Mouse (Mus musculus): ENCODE measurements at regions not wholly inside any gene's neighbourhood (a gene's known extent, or its start where the extent isn't known, plus 50 kb on each side); places are given as distances from the start of the nearest gene placed in this dataset.
"Not testable (repeated sequence)": the region's sequence is repeated elsewhere in the genome, so short reads cannot be mapped to it uniquely, and the experiment has no call there.

GRCm38 (mm10) chr3:36387431-36387830 lies 88.3 kb downstream of the Anxa5 start:
- H3K9me3 ChIP-seq (replicated peaks; ENCODE audit: control insufficient read depth, low read length): no peaks in the 10 kb centered on the region
- H3K4me1 ChIP-seq (ENCODE audit: control insufficient read depth, insufficient read depth, low read length): no peaks in the 10 kb centered on the region
- no peaks in the 10 kb centered on the region for H3K36me3 ChIP-seq (ENCODE audit: control insufficient read depth, insufficient read depth, low read length)
- H3K27me3 ChIP-seq (ENCODE audit: control insufficient read depth, insufficient read depth, low read length): no peaks in the 10 kb centered on the region
- no peak overlapping the region for H3K9ac ChIP-seq (ENCODE audit: low read length)
- no peak overlapping the region for H3K4me3 ChIP-seq (replicated peaks; ENCODE audit: low read length)
- no peak overlapping the region for H3K4me2 ChIP-seq (ENCODE audit: low read depth, low read length)
- no peak overlapping the region for H3K27ac ChIP-seq (ENCODE audit: low read length)
- 86% methylated on average over 5 of the region's 5 CpGs for WGBS
- ATAC-seq (ENCODE audit: insufficient read depth, low FRiP score): no peak

- WGBS: 84% methylated on average over 4 of the region's 4 CpGs
- Histone ChIP-seq H3K9me3 (replicated peaks; ENCODE audit: control insufficient read depth, low read length) (no peaks in the 10 kb centered on the region), H3K36me3 (ENCODE audit: control insufficient read depth, insufficient read depth, low read length) (no peaks in the 10 kb centered on the region), H3K27ac (ENCODE audit: low read length) (no peak overlapping the region), H3K27me3 (ENCODE audit: control insufficient read depth, insufficient read depth, low read length) (no peaks in the 10 kb centered on the region), H3K4me2 (ENCODE audit: low read depth, low read length) (no peak overlapping the region), H3K4me1 (ENCODE audit: control insufficient read depth, insufficient read depth, low read length) (no peaks in the 10 kb centered on the region), H3K9ac (ENCODE audit: low read length) (no peak overlapping the region), H3K4me3 (replicated peaks; ENCODE audit: low read length) (no peak overlapping the region)
- ATAC-seq (ENCODE audit: insufficient read depth, low FRiP score): no peak
These were observed 92.2 kb downstream of the Anxa5 start for GRCm38 (mm10) chr3:36383438-36383945.

GRCm38 (mm10) chr3:36381621-36382193 lies 94.0 kb downstream of the Anxa5 start:
- Histone ChIP-seq H3K36me3 (ENCODE audit: control insufficient read depth, insufficient read depth, low read length) (no peaks in the 10 kb centered on the region), H3K27ac (ENCODE audit: low read length) (no peak overlapping the region), H3K9me3 (replicated peaks; ENCODE audit: control insufficient read depth, low read length) (no peaks in the 10 kb centered on the region), H3K9ac (ENCODE audit: low read length) (no peak overlapping the region), H3K4me2 (ENCODE audit: low read depth, low read length) (no peak overlapping the region), H3K27me3 (ENCODE audit: control insufficient read depth, insufficient read depth, low read length) (no peaks in the 10 kb centered on the region), H3K4me1 (ENCODE audit: control insufficient read depth, insufficient read depth, low read length) (no peaks in the 10 kb centered on the region), H3K4me3 (replicated peaks; ENCODE audit: low read length) (no peak overlapping the region)
- no peak for ATAC-seq (ENCODE audit: insufficient read depth, low FRiP score)
- WGBS: 74% methylated on average over 5 of the region's 5 CpGs

DNA sequence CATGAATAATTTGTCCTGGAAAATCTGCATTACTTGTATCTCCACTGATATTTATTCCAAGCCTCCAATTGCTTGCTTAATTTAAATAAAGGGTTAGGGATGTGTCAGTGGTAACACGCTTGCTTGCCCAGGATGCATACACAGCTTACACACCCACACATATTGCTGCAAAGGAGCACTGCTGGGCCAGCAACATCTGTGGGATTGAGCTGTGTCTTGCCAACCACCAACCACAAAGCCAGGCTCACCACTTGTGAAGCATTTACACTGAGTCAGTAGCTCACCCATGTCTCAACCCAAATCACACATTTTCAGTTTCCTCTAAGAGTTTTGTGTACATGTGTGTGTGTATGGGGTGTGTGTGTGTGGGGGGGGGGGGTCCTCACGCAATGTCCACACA lies 100.0 kb downstream of the Anxa5 start:
- no peak for ATAC-seq (ENCODE audit: insufficient read depth, low FRiP score)
- no peaks in the 10 kb centered on the region for H3K27me3 ChIP-seq (ENCODE audit: control insufficient read depth, insufficient read depth, low read length)
- WGBS: 79% methylated on average over 2 of the region's 2 CpGs

GRCm38 (mm10) chr3:36374939-36375338 lies 100.8 kb downstream of the Anxa5 start:
- no peak overlapping the region for H3K4me2 ChIP-seq (ENCODE audit: low read depth, low read length)
- no peak overlapping the region for H3K9ac ChIP-seq (ENCODE audit: low read length)
- no peaks in the 10 kb centered on the region for H3K4me1 ChIP-seq (ENCODE audit: control insufficient read depth, insufficient read depth, low read length)
- WGBS: 56% methylated on average over 5 of the region's 5 CpGs
- no peaks in the 10 kb centered on the region for H3K27me3 ChIP-seq (ENCODE audit: control insufficient read depth, insufficient read depth, low read length)
- no peaks in the 10 kb centered on the region for H3K9me3 ChIP-seq (replicated peaks; ENCODE audit: control insufficient read depth, low read length)
- H3K27ac ChIP-seq (ENCODE audit: low read length): no peak overlapping the region
- no peak overlapping the region for H3K4me3 ChIP-seq (replicated peaks; ENCODE audit: low read length)
- ATAC-seq (ENCODE audit: insufficient read depth, low FRiP score): no peak
- no peaks in the 10 kb centered on the region for H3K36me3 ChIP-seq (ENCODE audit: control insufficient read depth, insufficient read depth, low read length)

More for the DNA sequence above, 100.0 kb downstream of the Anxa5 start:
- no peak overlapping the region for H3K27ac ChIP-seq (ENCODE audit: low read length)
- H3K9ac ChIP-seq (ENCODE audit: low read length): no peak overlapping the region
- no peak overlapping the region for H3K4me2 ChIP-seq (ENCODE audit: low read depth, low read length)
- no peaks in the 10 kb centered on the region for H3K9me3 ChIP-seq (replicated peaks; ENCODE audit: control insufficient read depth, low read length)
- H3K36me3 ChIP-seq (ENCODE audit: control insufficient read depth, insufficient read depth, low read length): no peaks in the 10 kb centered on the region
- H3K4me3 ChIP-seq (replicated peaks; ENCODE audit: low read length): no peak overlapping the region
- H3K4me1 ChIP-seq (ENCODE audit: control insufficient read depth, insufficient read depth, low read length): no peaks in the 10 kb centered on the region

- Histone ChIP-seq H3K4me2 (ENCODE audit: low read depth, low read length) (no peak overlapping the region), H3K27ac (ENCODE audit: low read length) (no peak overlapping the region), H3K9ac (ENCODE audit: low read length) (no peak overlapping the region), H3K4me1 (ENCODE audit: control insufficient read depth, insufficient read depth, low read length) (no peaks in the 10 kb centered on the region), H3K27me3 (ENCODE audit: control insufficient read depth, insufficient read depth, low read length) (no peaks in the 10 kb centered on the region), H3K4me3 (replicated peaks; ENCODE audit: low read length) (no peak overlapping the region), H3K9me3 (replicated peaks; ENCODE audit: control insufficient read depth, low read length) (no peaks in the 10 kb centered on the region), H3K36me3 (ENCODE audit: control insufficient read depth, insufficient read depth, low read length) (no peaks in the 10 kb centered on the region)
- ATAC-seq (ENCODE audit: insufficient read depth, low FRiP score): no peak
- 45% methylated on average over 6 of the region's 6 CpGs for WGBS
These were observed 114.8 kb downstream of the Anxa5 start for GRCm38 (mm10) chr3:36360933-36361332.

DNA sequence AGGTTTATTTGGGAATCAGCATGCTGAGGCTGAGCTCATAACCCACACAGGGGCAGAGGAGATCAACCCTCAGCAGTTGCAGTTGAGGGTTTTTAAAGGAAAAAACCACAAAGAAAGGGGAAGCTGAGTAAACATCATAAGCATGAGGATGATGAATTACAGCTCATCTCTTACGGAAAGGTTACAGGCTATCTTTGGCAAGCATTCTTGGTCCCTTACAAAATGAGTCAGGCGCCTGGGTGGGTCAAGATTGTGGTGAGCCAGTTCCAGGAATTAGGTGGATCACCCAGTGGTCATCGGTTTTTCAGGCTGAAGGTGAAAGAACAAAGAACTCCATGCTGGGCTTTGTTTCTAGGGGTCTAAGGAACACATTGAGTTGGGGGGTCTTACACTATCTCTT lies 121.5 kb downstream of the Anxa5 start:
- H3K9ac ChIP-seq (ENCODE audit: low read length); H3K4me2 ChIP-seq (ENCODE audit: low read depth, low read length); H3K27ac ChIP-seq (ENCODE audit: low read length); H3K4me3 ChIP-seq (replicated peaks; ENCODE audit: low read length); ATAC-seq (ENCODE audit: insufficient read depth, low FRiP score); H3K27me3 ChIP-seq (ENCODE audit: control insufficient read depth, insufficient read depth, low read length); H3K9me3 ChIP-seq (replicated peaks; ENCODE audit: control insufficient read depth, low read length); H3K4me1 ChIP-seq (ENCODE audit: control insufficient read depth, insufficient read depth, low read length); H3K36me3 ChIP-seq (ENCODE audit: control insufficient read depth, insufficient read depth, low read length): not testable (repeated sequence)
- WGBS: 86% methylated on average over 3 of the region's 3 CpGs

DNA sequence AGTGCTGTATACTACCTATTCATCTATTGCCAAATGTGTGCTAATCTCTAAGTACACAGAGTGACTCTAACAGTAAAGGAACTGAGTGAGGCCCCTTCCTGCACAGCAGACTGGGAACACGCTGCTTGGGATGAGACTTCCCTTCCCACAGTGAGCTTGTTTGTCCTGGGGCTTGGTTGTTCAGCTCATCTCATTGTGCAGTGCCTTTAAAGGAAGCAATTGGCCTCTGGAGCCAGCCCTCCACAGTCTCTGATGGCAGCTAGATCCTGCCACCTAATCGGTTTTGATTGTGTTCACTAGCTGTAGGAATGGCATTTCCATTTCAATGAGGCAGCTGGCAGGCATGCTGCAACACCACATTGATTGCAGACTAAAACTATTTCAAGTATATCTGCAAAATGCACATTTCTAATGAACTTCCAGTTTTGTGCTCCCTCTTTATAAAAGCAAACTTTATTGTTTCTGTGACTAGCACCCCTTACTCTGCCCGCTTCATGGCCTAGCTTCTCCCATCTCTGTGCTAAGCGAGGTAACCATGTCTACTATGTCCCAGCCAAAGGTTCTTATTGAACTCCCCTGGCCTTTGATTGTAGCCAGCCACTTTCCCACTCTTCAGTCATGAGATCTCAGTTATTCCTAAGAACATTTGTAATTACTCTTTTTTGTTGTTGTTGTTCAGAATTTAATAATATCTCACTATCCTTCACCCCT lies 123.5 kb downstream of the Anxa5 start:
- ATAC-seq (ENCODE audit: insufficient read depth, low FRiP score): no peak
- Histone ChIP-seq H3K4me1 (ENCODE audit: control insufficient read depth, insufficient read depth, low read length) (no peaks in the 10 kb centered on the region), H3K27me3 (ENCODE audit: control insufficient read depth, insufficient read depth, low read length) (no peaks in the 10 kb centered on the region), H3K27ac (ENCODE audit: low read length) (no peak overlapping the region), H3K9ac (ENCODE audit: low read length) (no peak overlapping the region), H3K9me3 (replicated peaks; ENCODE audit: control insufficient read depth, low read length) (no peaks in the 10 kb centered on the region; the same call in 1 of the 2 replicates), H3K36me3 (ENCODE audit: control insufficient read depth, insufficient read depth, low read length) (no peaks in the 10 kb centered on the region), H3K4me3 (replicated peaks; ENCODE audit: low read length) (no peak overlapping the region), H3K4me2 (ENCODE audit: low read depth, low read length) (no peak overlapping the region)
- WGBS: 53% methylated on average over 4 of the region's 4 CpGs

DNA sequence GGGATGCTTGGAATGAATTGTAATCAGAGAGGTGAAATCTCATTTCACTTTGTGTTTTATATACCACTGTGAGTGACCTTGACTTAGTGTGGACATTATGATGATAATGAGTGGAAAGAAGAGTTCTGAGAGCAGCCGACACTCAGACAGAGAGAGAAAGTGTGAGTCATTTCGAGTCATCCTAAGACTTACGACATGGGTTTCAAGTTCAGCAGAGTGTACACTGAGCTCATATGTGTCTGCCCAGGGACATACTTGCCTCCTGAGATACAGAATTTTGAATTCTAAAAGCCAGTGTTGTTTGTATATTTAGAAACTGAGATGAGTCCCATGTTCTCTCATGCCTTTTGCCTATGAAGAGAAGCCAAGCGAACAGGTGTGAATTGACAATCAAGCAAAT lies 126.6 kb downstream of the Anxa5 start:
- Histone ChIP-seq H3K27me3 (ENCODE audit: control insufficient read depth, insufficient read depth, low read length) (no peaks in the 10 kb centered on the region), H3K9me3 (replicated peaks; ENCODE audit: control insufficient read depth, low read length) (no peaks in the 10 kb centered on the region; the same call in 1 of the 2 replicates), H3K4me3 (replicated peaks; ENCODE audit: low read length) (no peak overlapping the region), H3K4me2 (ENCODE audit: low read depth, low read length) (no peak overlapping the region), H3K36me3 (ENCODE audit: control insufficient read depth, insufficient read depth, low read length) (no peaks in the 10 kb centered on the region), H3K27ac (ENCODE audit: low read length) (no peak overlapping the region), H3K4me1 (ENCODE audit: control insufficient read depth, insufficient read depth, low read length) (no peaks in the 10 kb centered on the region), H3K9ac (ENCODE audit: low read length) (no peak overlapping the region)
- WGBS: 81% methylated on average over 4 of the region's 4 CpGs
- no peak for ATAC-seq (ENCODE audit: insufficient read depth, low FRiP score)

All from stomach, embryonic 16.5 days (tissue).